Mouse (Mus musculus) ovary, adult 10 weeks (tissue): ENCODE data around the gene Sync. TPM values are rescaled to one million over a fixed set of nuclear protein-coding genes. Genes with fewer than 3 reads are reported as not detected.

Experiments
- polyA plus RNA-seq: library from polyadenylated mRNA; stranded (reverse); fragments of 350-450 nt; fragmentation: Illumina TruSeq; extraction: RNeasy Lipid Tissue Mini Kit (QIAGEN cat#74804); gene quantifications from one replicate; pipeline ENCODE4 v1.2.3, GENCODE M21; 2014

Gene Sync
- 4.0 TPM for polyA plus RNA-seq

DNA sequence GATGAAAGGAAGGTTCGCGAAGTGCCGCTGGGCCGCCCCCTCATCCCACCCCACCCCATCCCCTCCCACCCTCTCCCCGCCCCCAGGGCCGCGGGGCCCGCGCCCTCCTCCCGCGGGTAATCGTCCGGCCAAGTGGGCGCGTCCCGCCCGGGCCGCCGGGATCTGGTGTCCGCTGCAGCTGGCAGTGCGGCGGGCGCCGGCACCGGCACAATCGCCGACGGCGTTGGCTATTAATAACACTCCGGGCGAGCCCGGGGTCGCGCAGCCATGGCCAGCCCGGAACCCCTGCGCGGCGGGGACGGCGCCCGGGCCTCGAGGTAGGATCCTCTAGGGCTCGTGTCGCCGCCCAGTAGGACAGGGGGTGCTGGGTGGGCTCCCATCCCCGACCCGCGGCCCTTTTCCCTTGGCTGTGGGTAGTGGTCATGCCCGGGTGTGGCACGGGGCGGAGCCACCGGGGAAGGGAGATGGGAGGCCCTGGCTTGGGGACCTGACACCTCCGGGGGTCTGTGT, at the start of gene Sync:
Sync (plus strand) TSS at position 146 of the 510 bp plus-strand sequence.

DNA sequence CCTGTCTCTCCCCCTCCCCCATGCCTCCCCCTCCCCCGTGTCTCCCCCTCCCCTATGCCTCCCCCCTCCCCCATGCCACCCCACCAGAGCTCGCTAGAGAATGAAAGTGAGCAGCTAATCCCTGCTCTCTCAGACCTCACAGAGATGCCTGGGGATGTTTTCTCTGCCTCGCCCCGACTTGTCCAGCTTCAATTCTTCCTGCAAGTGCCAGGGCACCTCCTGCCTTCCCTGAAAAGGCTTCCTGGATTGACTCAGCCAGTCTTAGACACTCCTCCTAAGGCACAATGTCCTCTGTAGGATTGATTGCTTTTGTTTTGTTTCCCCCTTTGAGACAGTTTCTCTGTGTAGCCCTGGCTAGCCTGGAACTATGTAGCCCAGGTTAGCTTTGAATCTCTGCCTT, 26.2 kb upstream of the Sync start, which contains the start of gene C77080:
C77080 (minus strand) TSS at position 209 of the 400 bp plus-strand sequence.

DNA sequence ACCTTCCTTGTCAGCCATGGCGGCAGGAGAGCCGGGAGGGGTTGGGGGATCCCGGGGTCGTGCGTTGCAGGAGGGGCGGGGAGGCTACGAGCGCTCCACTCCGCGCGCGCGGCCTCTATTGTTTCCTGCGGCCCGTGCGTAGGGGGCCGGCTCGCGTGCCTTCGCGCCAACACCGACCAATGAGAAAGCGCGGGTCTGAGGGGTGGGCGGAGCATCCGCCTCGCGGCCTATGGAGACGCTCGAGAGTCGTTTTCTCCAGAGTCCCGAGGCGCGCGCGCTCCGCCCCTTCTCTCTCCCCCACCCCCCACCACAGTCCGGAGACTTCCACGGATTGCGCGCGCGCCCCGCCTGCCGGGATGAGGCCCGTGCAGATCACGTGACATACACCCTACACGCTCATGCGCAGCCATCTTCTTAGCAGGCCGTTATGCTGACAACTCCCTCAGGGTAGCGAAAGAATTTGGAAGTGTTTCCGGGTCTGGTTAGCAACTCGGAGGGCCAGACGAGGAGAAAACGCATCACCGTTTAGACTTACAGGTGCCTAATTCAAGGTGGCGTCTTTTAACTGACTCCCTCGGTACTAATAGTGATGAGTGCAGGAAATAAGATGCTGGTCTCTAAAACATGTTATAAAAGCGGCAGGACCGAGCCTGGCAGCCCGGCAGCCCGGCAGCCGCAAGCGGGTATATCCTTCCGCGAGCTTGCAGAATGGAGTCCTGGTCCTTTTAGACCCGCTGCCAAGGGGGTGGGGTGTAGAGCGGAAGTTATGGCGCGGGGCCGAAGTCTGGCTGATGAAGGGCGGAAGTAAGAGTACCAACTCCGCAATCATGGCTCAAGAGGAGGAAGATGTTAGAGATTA, 48.0 kb downstream of the Sync start, which contains the start of the genes Rbbp4 and Zbtb8os:
Rbbp4 (minus strand) TSS at position 155 of the 859 bp plus-strand sequence.
Zbtb8os (plus strand) TSS at position 480 of the 859 bp plus-strand sequence.

Other genes with a start within 250 kb of the Sync start
- gene Rnf19b, start 229.3 kb upstream of the Sync start, polyA plus RNA-seq, result 25.1 TPM
- gene Tmem54, start 182.1 kb upstream of the Sync start, polyA plus RNA-seq, result not detected
- not detected for gene Hpca, start 165.6 kb upstream of the Sync start, polyA plus RNA-seq
- 6.4 TPM for gene Fndc5, start 150.6 kb upstream of the Sync start, polyA plus RNA-seq
- 92.1 TPM for gene S100pbp, start 97.9 kb upstream of the Sync start, polyA plus RNA-seq
- gene Yars, start 97.9 kb upstream of the Sync start, polyA plus RNA-seq, result 8.6 TPM
- gene C77080, start 26.2 kb upstream of the Sync start, polyA plus RNA-seq, result 2.3 TPM
- 398 TPM for gene Rbbp4, start 47.8 kb downstream of the Sync start, polyA plus RNA-seq
- gene Zbtb8os, start 48.1 kb downstream of the Sync start, polyA plus RNA-seq, result 116 TPM
- gene Zbtb8a, start 90.5 kb downstream of the Sync start, polyA plus RNA-seq, result 4.2 TPM
- 18.5 TPM for gene Zbtb8b, start 153.2 kb downstream of the Sync start, polyA plus RNA-seq
- 8.4 TPM for gene Bsdc1, start 174.0 kb downstream of the Sync start, polyA plus RNA-seq
- gene Tssk3, start 203.4 kb downstream of the Sync start, polyA plus RNA-seq, result not detected
- gene Fam229a, start 203.6 kb downstream of the Sync start, polyA plus RNA-seq, result not detected
- 220 TPM for gene Marcksl1, start 226.0 kb downstream of the Sync start, polyA plus RNA-seq